Mouse (Mus musculus) heart, postnatal 14 days (tissue): ENCODE measurements at regions not wholly inside any gene's neighbourhood (a gene's known extent, or its start where the extent isn't known, plus 50 kb on each side); places are given as distances from the start of the nearest gene placed in this dataset.
A peak's percentile ranks its signal among the peaks of the same experiment; 100 is the strongest.

Source experiments
- DNase-seq, 2 experiments: peaks; one replicate each; pipeline ENCODE4 v3.0.0; 2021 to 2022
- intact Hi-C: fragments of 180-260 bp; cut with DNase I; formaldehyde crosslinking; loops from one replicate; pipeline ENCODE4 v1.15.1; 2025

DNA sequence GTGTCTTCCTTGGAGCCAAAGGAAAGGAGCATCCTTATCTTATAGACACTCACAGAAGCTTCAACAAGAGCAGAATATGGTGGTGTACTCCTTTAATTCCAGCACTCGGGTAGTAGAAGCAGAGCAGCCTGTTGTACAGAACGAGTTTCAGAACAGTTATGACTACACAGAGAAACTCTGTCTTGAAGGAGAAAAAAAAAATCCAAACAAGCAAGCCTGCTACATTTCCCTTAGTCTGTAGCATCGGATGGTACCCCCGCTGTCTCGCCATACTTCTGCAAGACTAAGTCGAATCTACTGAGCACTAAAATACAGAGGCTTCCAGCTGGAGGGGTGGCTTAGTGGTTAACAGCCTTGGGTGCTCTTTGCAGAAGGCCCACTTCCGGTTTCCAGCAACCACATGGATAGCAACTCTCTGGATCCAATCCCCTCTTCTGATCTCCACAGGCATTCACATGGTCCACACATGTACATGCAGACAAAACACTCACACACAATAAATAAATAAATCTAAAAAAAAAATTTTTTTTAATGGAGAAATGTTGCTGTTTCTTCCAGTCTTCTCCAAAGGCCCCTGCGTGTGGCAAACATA lies 144.6 kb upstream of the Jmjd1c start:
- intact Hi-C loops: no loop called here

DNA sequence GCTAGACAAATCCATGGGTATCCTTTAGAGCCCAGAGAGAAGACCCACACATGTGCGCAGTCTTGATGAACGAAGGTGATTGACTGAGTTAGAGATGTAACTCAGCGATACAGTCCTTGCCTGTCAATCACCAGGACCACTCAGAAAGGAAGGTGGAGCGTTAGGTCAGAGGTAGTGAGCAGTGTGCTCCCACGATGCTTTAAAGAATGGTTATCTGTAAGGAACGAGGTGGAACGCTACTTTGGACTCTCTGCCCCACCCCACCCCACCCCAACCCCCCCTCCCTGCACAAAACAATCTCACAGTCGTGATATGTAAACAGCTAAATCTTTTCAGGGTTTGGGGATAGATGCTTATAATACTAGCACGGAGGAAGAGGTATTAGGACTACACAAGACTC lies 144.0 kb upstream of the Jmjd1c start:
- DNase-seq: no peak

More for the DNA sequence above, 144.6 kb upstream of the Jmjd1c start:
- DNase-seq: no peak

GRCm38 (mm10) chr10:66953248-66953975 lies 142.5 kb upstream of the Jmjd1c start:
- DNase-seq: no peak
- intact Hi-C loops: no loop called here

More for the DNA sequence above, 144.0 kb upstream of the Jmjd1c start:
- intact Hi-C loops: no loop called here

GRCm38 (mm10) chr10:66953976-66954505 lies 141.9 kb upstream of the Jmjd1c start:
- intact Hi-C loops: no loop called here

DNA sequence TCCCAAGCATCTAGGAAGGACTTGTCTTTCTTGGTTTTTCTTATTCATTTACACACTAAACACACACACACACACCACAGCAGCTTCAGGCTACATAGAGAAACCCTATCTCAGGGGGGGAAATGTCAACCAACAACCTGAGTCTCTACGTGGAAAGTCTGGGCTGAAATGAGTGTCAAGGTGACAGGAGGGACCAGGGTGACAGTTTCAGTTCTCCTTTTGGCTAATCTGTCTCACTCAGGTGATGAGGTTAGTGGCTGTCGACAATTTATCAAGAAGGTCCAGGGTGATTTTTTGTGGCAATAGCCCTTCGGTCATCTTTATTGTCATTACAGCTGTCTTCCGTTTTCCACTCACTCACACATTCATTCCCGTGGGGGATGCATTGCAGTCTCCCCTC lies 140.5 kb upstream of the Jmjd1c start:
- no peak for DNase-seq
- intact Hi-C loops: no loop called here

More at GRCm38 (mm10) chr10:66953976-66954505, 141.9 kb upstream of the Jmjd1c start:
- DNase-seq: peak; percentile 45 to 60

GRCm38 (mm10) chr10:66956619-66957018 lies 139.3 kb upstream of the Jmjd1c start:
- intact Hi-C loops: no loop called here
- DNase-seq: no peak

GRCm38 (mm10) chr10:66957373-66957772 lies 138.6 kb upstream of the Jmjd1c start:
- no peak for DNase-seq
- intact Hi-C loops: no loop called here
